Mouse (Mus musculus) common myeloid progenitor, adult 5-6 weeks (primary cell): Measurements from ENCODE around the gene Itgb8. TPM values are rescaled to one million over a fixed set of nuclear protein-coding genes. Genes with fewer than 3 reads are reported as not detected.

Source experiments
- ATAC-seq: replicated peaks from 2 replicates; pipeline ENCODE4 v1.8.0; 2016; ENCODE audit warnings: low read depth, mild to moderate bottlenecking, moderate TSS enrichment, inconsistent platforms; ENCODE audit not compliant: poor library complexity, severe bottlenecking
- total RNA-seq: library from RNA; stranded (forward); fragments of 200-1000, 187-1606 nt; gene quantifications from 2 replicates; pipeline ENCODE4 v1.2.3, GENCODE M21; 2017

Itgb8 gene
- not detected in 2 replicates for total RNA-seq

DNA sequence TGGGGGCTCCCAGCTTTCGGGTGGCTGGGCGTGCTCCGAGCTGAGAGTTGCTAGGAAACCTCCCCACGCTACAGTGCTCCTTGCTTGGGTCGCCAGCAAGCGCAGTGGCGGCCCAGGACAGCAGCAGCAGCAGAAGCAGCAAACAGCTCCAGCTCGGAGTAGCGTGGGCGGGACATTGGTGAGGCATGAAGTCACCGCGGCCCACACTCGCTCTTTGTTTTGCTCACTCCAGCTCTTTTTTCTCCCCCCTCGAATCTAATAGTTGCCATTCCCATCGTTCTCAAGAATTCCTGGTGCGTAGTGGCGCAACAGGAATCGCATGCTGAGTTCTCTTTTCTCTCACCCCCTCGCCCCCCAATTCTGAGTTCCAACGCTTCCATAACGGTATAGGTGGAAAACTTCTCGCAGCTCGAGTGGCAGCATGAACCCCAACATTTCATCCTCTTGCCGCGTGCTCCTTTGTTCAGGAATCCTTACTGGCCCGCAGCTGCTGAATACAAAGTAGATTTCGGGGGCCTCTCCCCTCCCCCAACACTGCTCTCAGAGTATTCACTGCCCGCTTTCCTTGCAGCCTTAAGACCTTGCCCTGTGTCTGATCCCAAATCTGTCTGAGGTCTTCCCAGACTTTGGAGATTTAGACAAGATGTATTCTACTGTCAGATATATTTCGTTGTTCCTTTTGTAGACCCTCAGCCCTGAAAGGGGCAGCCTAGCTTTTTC, at the start of gene Itgb8:
Gene Itgb8, minus strand, starts transcription at position 107 of the 720 bp plus-strand sequence.
- peak; percentile 84 for ATAC-seq

DNA sequence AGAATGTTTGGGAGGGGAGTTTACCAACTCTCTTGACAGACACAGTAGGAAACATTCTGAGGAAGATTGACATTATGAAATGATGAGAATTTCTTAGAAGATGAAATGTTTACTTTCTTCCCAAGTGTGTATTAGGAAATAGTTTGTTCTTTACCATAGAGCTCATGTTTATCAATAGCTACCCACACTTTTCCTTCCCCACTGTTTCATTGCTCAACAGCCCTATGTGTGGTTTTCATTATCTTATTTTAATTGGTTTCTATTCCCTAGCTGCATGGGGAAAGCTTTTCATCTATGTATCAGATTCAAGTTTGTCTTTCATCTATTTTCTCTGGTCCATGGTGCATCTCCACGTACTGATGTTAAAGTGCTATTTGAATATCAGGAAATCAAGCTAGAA, 37.7 kb upstream of the Itgb8 start:
- 0 out of 2 replicates have a peak, but pooled peaks have one; percentile 15 for ATAC-seq

DNA sequence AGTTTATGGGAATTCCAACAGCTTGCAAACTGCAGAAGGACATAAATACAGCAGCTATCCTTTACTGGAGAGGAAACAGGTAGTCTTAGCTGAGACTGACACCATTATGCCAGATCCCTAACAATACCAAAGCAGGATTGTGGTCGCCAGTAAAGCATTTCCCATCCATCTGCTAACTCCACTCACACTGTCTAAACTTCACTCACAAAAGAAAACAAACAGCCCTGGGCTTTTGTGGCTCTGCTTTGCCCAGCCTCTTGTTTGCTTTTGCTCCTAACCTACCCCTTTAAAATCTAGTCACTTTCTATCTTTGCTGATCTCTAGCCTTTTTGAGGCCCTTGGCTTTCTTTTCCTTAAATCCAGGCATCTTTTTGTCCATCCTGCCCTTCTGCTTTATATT, 35.0 kb upstream of the Itgb8 start:
- ATAC-seq = no peak

DNA sequence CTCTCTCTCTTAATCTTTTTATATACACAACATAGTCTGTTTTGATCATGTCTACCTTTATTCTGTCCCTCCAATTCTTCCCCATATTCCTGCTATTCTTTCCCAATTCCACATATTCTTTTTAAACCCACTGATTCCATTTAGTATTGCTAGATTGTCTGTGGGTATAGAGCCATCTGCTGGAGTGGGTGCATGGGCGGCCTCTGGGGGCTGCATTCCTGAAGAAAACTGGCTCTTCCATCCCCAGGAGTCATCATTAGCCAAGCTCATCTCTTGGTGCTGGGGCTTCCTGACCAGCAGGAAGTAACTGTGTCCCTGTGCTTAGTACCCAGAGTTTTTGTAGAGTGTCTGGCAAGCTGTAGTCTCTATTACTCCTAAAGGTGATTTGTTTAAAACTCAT, 33.4 kb upstream of the Itgb8 start:
- ATAC-seq = no peak

DNA sequence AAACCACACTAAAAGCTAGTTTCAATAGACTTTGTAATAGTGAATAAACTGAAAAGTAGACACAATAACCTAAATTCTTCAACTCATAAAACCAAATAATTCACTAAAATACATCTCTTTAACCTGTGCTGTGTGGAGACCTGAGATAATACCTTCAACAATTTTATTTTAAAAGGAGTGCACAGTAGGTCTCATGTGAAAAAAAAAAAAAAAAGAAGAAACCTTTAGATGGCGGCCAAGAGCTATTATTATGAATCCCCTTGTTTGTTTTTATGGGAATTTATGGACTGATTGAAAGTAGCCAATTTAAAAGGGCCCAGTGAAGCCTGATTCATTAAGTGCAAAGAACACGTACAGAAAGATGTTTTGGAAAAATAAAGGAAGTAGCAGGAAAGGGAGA, 31.4 kb upstream of the Itgb8 start:
- ATAC-seq = no peak

- ATAC-seq = peak; percentile 96
Measured at GRCm38 (mm10) chr12:119268723-119269122, 30.1 kb upstream of the Itgb8 start.

- no peak for ATAC-seq
Measured at GRCm38 (mm10) chr12:119264506-119264905, 25.9 kb upstream of the Itgb8 start.

DNA sequence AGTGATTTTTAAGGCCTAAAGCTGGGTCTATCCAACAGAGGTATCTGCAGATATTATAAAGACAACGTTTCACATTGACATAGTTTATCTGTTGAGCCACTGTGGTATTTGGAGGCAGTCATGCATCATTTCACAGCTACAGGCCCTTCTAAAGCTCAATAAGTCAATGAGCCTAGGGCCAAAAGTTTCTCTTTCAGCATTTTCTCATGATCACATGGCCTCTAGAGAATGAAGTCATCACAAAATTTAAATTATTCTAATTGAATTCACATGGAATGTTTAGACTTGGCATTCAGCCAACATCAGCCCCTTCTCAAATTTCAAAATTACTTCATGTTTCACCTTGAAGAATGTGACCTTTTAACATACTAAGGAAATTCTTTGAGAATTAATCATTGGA, 10.0 kb upstream of the Itgb8 start:
- no peak for ATAC-seq

- no peak for ATAC-seq
Measured at GRCm38 (mm10) chr12:119241071-119241470, 2.5 kb upstream of the Itgb8 start.

- ATAC-seq = peak; percentile 80
Measured at GRCm38 (mm10) chr12:119237921-119238695, 494 bp downstream of the Itgb8 start.

DNA sequence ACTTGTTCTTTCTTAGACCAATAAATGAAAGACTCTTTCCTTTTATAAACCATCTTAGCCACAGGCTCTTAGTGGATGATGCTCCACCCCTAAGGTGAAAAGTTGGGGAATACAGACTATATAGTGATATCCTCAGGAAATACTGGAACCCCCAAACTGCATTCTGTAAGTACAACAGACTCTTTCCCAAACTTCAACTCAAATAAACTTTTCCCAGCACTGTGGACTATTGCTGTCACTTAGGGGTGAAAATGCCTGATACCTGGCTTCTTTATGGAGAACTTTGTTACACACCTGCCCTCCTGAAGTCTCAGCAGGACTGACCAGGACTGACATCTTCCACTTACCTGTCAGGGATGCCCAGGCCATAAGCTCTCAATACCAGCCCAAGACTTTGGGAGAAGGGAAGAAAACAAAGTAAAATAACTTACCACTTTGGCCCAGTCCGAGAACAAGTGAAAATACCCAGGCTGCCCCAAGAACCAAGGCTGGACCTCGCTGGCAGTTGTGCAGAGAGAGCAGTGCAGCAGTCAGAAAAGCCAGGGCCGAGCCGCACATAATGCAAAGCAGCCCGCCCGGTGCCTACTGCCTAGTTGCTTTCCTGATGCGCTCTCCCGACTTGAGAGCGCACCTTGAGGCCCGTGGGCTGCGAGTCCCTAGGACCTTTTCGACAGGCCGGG, 1.2 kb downstream of the Itgb8 start:
- ATAC-seq = 0 out of 2 replicates have a peak, but pooled peaks have one; percentile 9

DNA sequence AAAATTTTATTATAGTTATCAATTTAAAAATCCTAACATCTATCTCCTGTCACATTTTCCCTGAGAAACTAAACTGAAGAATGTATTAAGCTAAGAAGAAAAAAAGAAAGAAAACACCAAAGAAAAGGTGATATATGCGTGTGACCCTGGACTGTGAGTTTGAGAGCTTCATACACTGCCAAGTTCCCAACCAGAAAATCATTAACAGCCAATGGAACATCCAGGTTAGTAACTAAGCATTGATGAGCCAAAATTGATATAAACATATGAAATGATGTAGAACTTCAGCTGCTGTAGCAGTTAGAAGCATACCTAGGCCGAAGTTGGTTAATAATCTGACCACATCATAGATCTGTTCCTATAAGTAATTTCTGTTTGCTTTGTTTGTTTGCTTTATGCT, 6.8 kb downstream of the Itgb8 start:
- ATAC-seq = no peak

DNA sequence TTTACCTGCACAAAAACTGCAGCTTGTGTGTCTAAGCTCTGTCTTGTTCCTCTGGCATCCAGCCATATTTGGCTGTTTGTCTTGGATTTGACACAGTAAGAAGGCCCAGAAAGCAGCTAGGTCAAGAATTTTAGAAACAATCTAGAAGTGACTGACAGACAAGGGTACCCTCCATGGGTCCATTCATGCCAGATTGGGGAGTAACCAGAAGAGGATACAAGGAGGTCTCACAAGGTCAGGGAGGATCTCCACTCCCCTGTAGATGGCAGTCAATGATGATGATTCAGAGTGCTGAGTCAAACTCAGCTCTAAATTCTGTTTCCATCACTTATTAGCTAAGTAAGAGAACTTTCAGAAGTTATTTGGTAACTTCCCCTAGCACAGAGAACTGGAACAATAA, 8.2 kb downstream of the Itgb8 start:
- peak; percentile 42; the same call in 1 of the 2 replicates for ATAC-seq

- no peak for ATAC-seq
Measured at GRCm38 (mm10) chr12:119229601-119230000, 9.0 kb downstream of the Itgb8 start.

GRCm38 (mm10) chr12:119227898-119228297, 10.7 kb downstream of the Itgb8 start:
- ATAC-seq = no peak

- ATAC-seq = 0 out of 2 replicates have a peak, but pooled peaks have one; percentile 32
Measured at GRCm38 (mm10) chr12:119224699-119225098, 13.9 kb downstream of the Itgb8 start.

DNA sequence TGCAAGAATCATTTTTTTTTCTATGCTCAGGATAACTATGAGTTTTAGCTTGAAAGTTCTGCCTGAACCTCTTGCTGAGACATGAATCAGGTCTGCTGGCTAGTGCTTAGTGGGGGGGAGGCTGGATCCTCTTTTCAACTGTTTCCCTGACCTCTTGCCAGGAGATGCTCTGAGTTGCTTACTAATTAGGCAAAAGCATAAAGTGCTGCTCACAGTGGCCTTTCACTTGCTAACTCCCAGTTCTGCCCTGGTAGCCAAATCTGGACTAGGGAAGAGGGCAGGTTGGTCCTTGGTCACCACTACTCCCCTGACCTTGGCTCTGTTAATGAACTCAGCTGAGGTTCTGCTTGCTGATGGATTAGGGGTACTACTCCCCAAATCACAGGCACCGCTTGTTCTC, 19.2 kb downstream of the Itgb8 start:
- ATAC-seq = no peak

- no peak for ATAC-seq
Measured at GRCm38 (mm10) chr12:119217700-119218265, 20.8 kb downstream of the Itgb8 start.

- ATAC-seq = no peak
Measured at GRCm38 (mm10) chr12:119215225-119215624, 23.4 kb downstream of the Itgb8 start.

DNA sequence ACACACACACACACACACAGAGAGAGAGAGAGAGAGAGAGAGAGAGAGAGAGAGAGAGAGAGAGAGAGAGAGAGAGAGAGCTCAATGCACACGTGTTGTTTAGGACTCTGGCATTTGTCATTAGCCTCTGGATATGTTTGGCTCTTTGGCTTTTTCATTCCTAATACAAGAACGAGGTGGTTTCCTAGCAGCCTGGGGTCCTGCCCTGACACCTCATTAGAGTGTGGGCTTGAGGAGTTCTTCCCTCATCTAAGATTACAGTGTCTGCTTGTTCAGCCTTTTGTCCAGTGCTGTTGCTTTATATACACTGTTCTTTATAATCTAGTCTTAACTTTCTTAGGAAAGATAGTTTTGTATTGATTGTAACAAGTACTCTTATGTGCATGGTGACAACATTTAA, 27.1 kb downstream of the Itgb8 start:
- no peak for ATAC-seq
